Mouse (Mus musculus) thymus, postnatal 4 days (tissue): ENCODE measurements around the gene Pex12.
"Not testable (repeated sequence)": the region's sequence is repeated elsewhere in the genome, so short reads cannot be mapped to it uniquely, and the experiment has no call there.

Source experiments
- DNase-seq: peaks from one replicate; pipeline ENCODE4 v3.0.0; 2021

The Pex12 gene

DNA sequence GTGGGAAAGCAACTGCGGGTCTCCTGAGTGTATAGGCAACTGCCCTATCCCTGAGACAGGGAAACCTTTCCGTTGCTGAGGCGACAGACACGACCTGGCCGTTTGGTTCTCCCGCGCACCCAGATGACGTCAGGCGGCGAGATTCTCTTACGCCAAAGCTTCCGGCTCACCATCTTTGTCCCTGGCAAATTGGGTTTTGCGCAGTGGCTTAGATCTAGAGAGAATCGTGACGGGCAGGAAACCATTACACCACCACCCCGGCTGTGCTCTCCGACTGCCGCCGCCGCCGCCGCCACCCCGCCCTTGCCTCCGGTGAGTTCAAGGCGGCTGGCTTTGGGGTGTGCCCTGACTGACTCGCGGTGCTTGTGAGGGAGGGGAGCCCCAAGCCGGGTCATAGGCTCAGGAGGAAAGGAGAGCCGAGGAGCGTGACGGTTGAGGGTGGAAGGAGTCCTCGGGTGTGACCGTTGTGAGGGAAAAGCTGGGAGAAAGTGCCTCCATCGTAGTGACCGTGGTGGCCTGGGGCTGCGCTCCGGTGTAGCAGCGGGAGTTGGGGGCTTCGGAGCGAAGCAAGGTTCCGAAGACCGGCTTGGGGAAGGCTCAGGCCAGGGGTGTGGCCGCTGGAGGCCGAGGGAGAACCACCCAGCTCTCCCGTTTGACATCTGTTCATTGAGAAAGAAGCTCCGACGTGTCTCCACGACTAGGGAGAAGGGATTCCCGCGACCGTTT lies at the start of gene Pex12:
Gene Pex12, minus strand, starts transcription at position 61 of the 726 bp plus-strand sequence.
- peak; percentile 96 for DNase-seq

DNA sequence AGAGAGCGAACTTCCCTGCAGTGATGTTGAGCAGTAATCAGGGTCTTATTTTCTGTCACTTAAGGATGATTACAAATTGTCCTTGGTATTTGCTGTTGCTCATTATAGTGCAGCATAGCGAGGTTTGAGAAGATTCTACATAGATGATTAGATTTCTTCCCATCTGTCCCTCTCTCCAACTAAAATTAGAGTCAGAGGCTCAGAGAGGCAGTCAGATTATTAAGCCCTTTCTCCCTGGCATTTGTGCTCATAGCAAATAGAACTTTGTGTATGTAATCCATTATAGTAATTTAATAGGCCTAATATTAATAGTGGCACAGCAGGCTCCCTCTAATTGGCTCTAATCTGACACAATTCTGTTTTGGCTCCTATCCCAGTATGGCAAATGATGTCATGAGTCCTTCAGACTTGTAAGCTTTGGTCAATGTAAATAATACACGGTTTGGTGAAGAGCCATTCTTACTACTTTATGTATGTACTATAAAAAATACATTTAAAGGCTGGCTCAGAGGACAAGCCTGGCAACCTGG lies 39.4 kb upstream of the Pex12 start:
- no peak for DNase-seq

DNA sequence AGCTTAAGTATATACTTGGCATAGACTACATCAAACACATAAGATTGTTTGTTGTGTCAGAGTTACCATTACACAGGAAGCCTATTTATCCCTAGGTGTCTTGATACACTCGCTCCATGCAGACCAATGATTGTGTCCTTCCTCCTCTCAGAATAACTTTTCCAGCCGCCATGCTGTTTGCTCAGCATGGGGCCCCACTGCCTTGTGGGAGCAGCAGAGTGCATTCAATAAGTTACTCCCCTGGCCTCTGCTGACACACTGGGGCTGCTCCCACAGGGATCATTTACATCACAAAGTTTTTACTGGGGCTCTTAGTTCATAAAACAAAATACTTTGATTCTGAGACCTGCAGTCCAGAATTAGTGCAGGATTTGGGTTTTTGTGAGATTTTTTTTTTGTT lies 37.3 kb upstream of the Pex12 start:
- no peak for DNase-seq

DNA sequence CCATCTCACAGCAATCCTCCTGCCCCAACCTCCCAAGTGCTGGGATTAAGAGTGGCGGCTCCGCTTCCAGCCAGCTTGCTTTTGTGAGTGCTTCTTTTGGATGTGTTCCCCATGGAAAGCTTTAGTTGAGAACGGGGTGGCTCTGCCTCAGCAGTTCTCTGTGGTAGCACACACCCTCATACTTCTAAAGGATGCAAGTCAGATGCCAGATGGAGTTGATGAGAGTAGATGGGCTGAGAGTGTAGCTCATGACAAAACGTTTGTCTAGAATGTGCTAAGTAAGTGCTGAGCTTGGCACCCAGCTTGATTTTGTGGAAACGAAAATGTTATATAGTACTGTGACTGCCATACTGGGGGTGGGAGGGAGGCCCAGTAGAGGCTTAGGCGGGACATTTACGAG lies 33.4 kb upstream of the Pex12 start:
- no peak for DNase-seq

DNA sequence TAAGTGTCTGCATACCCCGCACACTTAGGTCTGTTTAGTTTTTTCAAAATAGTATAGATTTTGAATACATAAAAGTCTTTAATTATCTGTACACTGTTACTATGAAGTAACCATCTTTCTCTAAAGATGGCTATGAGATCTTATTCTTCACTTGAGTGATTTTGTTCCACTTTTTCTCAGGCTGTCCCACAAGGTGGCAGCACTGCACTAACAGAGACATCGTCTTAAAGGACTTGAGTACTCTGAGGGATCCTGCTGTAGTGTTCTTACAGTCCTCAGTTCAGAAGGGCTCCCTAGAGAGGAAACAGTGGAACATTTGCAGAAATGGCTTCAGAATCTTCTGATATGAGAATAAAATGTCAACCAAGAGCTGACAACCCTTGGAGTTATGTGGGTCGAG lies 25.0 kb upstream of the Pex12 start:
- DNase-seq, result peak; percentile 81

DNA sequence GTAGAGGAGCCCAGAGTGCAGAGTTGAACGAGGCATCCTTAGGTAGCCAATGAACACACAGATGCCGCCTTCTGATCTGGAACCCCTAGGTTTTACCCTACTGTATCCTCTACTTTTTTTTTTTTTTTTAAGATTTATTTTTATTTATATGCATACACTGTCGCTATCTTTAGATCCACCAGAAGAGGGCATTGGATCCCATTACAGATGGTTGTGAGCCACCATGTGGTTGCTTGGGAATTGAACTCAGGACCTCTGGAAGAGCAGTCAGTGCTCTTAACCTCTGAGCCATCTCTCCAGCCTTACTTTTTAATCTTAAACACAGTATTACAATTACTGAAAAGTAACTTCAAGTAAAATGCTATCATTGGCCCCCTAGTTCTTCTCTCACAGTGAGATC lies 24.3 kb upstream of the Pex12 start:
- not testable (repeated sequence) for DNase-seq

DNA sequence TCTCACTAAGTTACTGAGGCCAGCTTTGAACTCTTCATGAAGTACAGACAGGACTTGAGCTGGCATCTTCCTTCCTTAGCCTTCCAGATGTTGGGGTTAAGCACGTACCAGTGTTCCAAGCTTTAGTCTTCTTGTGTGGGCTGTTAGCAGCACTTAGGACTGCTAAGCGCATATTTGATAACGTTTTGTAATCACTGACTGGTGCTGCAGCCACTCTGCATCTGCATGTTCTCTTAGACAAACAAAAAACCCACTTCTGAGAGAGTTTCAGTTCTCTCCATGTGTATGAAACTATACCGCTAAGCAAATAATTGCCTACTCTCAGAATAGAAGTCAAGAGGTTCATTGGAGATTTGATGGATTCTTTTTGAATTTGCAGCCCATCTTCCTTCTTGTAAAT lies 16.7 kb upstream of the Pex12 start:
- no peak for DNase-seq

DNA sequence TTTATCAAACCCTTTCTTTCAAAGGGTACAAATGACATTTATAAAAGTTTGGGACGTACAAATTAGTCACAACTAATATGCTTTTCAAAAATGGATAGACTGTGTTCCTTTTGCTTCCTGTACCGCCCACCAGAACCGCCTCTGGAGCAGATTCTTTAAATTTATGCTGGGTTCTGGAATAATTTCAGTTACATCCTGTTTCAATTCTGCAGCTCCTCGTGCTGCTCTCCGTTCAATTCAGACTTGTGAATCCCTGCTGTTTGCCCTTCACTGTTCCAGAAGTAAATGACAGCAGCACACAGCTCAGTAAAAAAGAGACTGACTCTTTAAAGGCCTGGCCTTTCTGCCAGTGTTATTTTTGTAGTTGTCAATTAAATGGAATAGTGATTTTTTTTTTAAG lies 10.1 kb upstream of the Pex12 start:
- no peak for DNase-seq

DNA sequence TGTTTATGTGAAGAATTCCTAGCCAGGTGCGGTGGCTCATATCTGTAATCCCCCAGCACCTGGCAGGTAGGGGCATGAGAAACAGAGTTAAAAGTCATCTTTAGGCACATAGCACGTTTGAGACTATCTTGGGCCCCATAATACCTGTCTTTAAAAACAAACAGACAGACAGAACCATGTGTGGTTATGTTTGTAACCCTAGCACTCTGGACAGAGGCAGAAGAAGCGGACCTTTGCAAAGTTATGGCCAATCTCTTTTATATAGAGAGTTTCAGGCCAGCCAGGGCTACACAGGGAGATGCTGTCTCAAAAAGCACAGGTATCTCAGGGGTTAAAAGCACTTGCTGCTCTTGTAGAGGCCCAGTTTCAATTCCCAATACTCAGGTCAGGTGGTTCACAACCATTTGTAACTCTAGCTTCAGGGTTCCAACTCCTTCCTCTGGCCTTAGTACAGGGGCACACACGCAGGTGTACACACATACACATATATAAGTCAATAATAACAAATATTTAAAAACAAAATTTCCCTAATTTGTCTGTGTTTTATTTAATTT lies 4.4 kb upstream of the Pex12 start:
- DNase-seq, result no peak

DNA sequence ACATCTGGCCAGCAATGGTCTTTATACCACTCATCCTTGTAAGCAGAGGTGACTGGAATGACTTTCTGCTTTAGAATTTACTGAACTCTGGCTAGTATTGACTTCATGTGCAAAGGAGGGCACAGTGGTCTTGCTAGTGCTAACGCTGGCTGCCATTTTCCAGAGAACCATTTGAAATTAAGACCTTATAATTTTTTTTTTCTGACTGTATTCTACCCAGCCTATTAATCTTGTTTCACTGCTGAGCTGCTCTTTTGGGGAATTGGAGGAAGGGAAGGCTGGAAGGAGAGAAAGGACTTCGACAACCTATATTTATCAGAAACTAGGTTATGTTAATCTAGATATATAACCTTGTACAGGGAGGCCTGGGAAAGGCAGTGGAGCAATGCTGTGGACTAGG lies 2.1 kb upstream of the Pex12 start:
- DNase-seq, result no peak

DNA sequence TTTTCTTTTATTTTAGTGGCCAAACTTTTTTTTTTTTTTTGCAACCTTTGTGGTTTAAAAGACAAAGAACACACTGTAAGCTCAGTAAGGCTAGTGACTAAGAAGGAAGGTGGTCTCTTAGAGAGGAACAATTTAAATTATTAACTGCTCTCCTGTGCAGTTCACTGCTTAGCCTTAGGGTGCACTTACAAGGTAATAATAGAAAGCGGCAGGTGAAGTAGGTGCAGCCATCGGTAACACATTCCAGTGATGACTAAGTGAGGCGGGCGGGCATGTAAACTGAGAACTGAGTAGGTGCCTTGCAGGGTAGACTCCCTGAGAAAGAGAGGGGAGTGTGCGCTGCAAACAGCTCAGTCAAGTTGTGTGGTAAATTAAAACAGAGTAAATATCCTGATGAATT lies 1.4 kb upstream of the Pex12 start:
- DNase-seq, result no peak

DNA sequence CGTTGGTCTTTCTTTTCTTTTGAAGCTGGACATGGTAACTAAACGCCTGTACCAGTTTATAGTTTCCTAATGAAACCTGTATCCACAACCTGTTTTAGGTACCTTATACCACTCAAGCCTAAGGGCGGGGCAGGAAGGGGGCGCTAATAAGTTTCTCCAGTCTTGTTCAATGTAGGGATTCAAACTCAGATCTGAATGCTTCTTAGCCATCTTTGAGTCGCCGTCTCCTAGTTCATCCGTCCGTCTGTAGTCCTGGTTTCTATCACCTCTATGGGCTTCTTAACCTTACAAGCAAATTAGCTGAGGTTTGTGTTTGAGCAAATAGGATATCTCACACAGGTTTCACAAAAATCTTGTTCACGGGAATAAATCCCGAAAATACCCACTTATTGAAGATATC lies 262 bp downstream of the Pex12 start:
- peak; percentile 62 for DNase-seq

DNA sequence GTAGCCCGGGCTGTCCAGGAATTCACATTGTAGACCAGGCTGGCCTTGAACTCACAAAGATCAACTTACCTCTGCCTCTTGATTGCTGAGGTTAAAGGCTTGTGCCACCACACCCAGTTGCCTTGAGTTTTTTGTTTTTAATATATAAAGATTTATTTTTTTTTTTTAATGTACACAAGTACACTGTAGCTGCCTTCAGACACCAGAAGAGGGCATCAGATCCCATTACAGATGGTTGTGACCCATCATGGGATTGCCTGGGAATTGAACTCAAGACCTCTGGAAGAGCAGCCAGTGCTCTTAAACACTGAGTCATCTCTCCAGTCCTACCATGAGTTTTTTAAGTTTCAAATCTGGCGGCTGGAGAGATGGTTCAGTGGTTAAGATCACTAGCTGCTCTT lies 955 bp downstream of the Pex12 start:
- DNase-seq, result no peak

DNA sequence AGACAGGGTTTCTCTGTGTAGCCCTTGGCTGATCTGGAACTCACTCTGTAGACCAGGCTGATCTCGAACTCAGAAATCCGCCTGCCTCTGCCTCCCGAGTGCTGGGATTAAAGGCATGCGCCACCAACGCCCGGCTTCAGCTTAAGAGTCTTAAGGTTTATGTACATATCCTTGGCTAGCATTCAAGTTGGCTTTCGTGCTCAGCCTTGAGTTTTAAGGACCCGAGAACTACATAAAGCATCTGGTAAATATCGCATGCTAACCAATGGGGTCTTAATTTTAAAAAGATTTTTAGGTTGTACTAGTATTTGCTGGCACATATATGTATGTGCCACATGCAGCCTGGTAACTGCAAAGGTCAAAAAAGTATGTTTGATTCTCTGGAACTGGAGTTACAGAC lies 2.7 kb downstream of the Pex12 start:
- DNase-seq, result no peak

DNA sequence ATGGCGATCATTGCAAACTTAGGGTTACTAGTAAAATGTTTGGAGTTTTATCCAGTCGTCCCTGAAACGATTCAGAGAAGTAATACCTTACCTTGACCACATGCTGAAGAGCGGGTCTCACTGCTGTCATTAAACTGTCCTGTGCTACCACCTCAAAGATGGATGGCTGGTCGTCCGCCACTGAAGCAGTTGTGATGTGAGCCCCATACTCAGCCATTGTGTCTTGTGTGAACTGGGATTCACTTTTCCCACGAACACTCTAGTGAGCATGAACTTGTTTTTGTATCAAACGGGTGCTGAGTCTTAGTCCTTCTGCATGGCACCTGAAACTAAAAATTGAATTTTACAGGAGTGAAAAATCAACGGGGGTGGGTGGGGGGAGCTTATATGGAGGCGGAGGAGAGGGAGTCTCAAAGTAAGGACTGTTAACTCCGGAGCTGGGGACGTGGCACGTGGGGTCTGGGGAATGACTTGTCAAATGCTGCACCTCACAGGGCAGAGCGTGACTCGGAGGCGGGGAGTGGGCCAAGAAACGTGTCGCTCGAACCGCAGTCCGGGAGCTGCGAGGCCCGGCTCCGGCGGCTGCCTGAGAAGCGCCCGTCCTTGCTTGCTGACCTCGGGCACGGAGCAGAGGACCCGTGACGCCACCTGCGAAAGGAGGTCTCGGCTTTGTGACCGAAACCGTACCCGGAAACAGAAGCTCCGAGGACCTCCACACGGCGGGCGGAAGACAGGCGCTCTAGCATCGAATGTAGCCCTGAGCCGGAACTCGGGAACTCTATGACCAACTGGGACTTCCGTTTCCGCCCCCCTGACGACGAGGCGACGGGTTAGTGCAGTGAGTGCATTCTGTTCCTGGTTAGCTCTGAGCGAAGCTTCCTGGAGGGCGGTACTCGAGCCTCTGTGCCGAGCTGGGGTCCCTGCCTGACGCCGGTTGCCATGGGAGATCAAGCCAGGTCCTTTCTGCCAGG lies 3.9 kb downstream of the Pex12 start, which contains the start of gene Ap2b1:
Gene Ap2b1, plus strand, starts transcription at position 800 of the 971 bp plus-strand sequence.
- peak; percentile 91 for DNase-seq

DNA sequence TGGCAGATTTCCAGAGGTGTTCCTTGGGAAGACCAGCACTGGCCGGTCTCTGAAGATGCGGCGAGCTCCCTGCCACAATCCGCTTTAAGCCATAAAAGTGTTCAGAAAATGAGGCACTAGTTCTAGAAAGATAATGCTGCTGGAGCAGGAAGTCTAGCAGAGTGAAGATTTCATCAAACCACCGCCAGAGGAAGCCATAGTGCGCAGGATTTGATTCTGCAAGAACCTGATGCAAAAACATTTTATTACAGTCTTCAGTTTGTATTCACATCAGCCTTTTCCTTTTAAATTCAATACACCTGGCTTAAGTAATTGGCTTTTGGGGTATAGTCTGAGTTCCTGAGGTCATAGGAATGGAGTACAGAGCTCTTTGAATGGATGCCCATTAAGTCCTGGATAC lies 4.6 kb downstream of the Pex12 start:
- peak; percentile 42 for DNase-seq

DNA sequence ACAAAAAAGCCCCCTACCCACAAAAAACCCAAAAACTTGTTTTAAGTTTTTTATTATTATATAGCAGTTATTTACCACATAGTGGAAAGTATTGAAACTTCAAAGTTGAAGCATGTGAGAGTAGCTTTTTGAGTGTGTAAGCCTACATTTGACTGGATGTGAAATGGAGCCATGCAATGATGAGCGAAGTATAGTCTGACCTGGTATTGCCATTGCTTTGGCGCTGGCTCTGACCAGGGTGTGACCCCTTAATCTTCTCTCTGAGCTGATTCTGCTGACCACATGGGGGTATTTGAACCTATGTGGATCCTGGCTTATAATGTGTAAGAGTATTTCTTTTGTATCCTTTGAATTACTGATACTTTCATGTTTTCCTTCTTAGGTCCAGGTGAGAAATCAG lies 8.3 kb downstream of the Pex12 start:
- DNase-seq, result no peak

DNA sequence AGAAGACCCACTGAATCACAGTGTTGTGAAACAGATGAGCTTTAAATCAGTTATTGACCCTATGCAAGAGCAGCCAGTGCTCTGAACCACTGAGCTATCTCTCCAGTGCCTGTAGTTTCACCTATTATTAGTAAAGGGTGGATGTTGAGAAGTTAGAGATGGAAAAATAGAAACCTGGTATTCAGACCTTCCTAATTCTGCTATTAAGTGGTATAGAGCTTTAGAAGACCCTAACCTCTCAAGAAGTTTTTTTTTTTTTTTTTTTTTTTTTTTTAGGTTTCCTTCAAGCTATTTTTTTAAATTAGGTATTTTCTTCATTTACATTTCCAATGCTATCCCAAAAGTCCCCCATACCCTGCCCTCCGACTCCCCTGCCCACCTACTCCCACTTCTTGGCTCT lies 9.2 kb downstream of the Pex12 start:
- DNase-seq, result no peak

DNA sequence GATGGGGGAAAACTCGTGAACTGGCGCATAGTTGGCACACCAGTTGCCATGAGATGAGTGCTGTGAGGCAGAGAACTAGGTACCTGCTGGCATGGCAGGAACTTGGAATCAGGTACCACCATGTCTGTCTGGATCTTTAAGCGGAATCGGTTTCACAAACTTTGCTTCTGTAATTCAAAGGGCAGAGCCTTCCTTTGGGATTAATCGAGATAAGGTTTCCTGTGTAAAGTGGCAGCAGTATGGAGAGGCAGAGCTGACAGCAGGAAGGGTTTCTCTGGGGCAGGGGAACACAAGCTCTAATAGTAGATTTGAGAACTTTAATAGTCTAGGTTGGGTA lies 10.2 kb downstream of the Pex12 start:
- DNase-seq, result no peak

DNA sequence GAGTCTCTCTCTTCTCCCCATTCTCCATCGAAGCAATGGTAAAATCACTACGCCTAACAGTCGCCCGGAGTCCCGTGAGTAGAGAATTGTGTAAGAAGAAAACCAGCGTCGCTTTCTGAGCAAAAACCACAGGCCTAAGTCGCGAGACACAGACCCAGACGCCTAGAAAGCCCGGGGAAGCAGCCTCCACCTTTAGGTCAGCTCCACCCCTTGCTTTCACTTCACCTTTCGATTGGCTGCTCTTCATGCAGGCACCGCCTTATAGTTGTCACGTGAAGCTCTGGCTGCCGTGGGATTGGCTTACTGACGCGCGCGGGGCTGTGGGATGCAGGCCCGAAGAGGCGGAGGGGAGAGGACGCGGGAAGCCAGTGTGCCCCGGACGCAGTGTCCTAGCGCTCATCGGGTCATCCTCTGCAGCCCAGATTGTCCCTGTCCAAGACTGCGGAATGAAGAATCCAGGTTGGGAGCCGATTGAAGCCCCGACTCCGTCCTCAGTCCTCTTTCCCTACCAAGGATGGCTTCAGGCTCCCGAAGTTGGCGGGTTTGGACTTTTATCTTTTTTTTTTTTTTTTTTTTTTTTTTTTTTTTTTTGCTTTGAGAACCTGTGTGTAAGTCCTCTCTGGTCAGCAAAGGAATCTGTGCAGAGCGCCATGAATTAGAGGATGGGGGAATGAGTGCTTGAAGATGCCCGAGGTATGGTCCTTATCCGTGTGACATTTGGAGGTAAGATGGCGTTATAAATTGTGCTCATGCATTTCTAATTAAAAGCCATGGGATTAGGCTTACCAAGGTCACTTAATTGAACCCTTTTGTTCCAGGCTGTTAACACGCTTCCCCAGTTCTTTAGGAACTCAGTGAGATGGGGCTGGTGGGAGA lies 10.8 kb downstream of the Pex12 start:
- DNase-seq, result peak; percentile 90

DNA sequence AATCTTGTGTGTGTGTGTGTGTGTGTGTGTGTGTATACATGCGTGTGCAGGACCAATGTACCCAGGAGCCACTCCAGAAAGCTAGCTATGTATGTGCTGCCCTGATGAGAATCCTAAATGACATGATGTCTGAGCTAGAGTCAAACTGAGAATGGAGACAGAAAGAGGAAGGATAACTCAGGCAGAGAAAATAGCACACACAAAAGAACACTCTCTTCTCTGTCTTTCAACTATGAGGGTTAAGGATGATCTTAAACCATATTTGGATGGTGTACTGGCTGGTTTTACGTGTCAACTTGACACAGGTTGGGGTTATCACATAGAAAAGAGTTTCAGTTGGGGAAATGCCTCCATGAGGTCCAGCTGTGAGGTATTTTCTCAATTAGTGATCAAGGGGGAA lies 12.8 kb downstream of the Pex12 start:
- no peak for DNase-seq

DNA sequence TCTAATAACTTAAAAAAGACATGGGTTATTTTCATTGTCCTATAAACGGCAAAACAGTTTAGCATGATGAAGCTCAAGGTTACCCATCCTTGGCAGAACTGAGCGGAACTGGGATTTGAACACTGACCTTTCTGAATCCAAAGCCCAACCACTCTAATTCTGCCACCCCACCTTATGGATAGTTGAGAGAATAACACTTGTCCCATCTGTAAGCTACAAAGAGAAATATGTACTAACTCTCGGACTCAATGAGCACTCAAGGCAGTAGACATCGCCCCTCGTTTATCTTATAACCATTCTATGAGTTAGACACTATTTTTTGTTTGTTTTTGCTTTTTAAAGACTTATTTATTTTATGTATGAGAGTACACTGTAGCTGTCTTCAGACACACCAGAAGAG lies 13.3 kb downstream of the Pex12 start:
- no peak for DNase-seq

DNA sequence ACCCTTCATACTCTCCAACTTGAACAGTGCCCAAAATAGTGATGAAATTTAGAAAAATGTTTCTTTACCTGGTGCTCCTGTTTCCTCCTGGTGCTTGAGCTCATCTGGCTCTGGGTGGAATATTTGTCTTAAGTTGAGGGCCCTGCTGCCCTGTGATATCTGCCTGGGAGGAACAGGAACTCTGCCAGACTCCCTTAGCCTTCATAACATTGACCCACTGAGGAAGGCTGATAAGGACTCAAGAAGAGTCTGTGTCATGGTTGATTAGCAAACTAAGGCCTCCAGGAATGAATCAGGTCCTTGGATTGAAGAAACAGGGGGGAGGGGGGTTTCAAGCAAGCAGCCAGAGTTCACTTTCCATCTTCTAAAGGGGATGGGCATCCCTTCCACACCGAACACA lies 15.8 kb downstream of the Pex12 start, which contains the start of gene Slfn14:
Gene Slfn14, minus strand, starts transcription at position 161 of the 400 bp plus-strand sequence.
- DNase-seq, result no peak
